Mouse (Mus musculus) bone marrow macrophage, adult 2 months (primary cell): ENCODE measurements around the gene Ust. TPM values are rescaled to one million over a fixed set of nuclear protein-coding genes. Genes with fewer than 3 reads are reported as not detected.

Experiments used
- H3K27ac ChIP-seq: 2 replicates; pipeline ENCODE4 v1.5.1; 2012; ENCODE audit warnings: low read depth, low read length; ENCODE audit not compliant: insufficient read depth
- H3K4me1 ChIP-seq: 2 replicates; pipeline ENCODE4 v1.6.1; 2012; ENCODE audit warnings: low read length; ENCODE audit not compliant: control insufficient read depth, insufficient read depth
- H3K4me3 ChIP-seq: 2 replicates; pipeline ENCODE4 v1.5.1; 2012; ENCODE audit warnings: mild to moderate bottlenecking, low read length, moderate library complexity; ENCODE audit not compliant: insufficient read depth
- CTCF ChIP-seq: IDR thresholded peaks from 2 replicates; pipeline ENCODE4 v1.5.1; 2012; ENCODE audit warnings: low read depth, mild to moderate bottlenecking, low read length, moderate library complexity
- POLR2A ChIP-seq: IDR thresholded peaks from 2 replicates; pipeline ENCODE4 v1.6.1; 2012; ENCODE audit warnings: mild to moderate bottlenecking, low read depth, low read length, borderline replicate concordance
- polyA plus RNA-seq: library from polyadenylated mRNA; stranded (reverse); fragments of >200 nt; gene quantifications from 2 replicates; pipeline ENCODE4 v1.2.4, GENCODE M21; 2012; ENCODE audit not compliant: missing spikeins, insufficient read depth, insufficient read length

Gene Ust
- polyA plus RNA-seq, 1 experiment: 3.9 TPM

- H3K27ac ChIP-seq: no peak overlapping the region
- TF ChIP-seq CTCF: no peak
- TF ChIP-seq POLR2A: no peak
- H3K4me1 ChIP-seq: no peaks in the 10 kb centered on the region
- no peak overlapping the region for H3K4me3 ChIP-seq
Measured at GRCm38 (mm10) chr10:8174697-8175096, 343.9 kb downstream of the Ust start.

GRCm38 (mm10) chr10:8174230-8174629 is 344.4 kb downstream of the Ust start:
- H3K4me3 ChIP-seq: no peak overlapping the region
- H3K4me1 ChIP-seq: no peaks in the 10 kb centered on the region
- no peak overlapping the region for H3K27ac ChIP-seq
- TF ChIP-seq POLR2A: no peak

- TF ChIP-seq CTCF (no peak), POLR2A (no peak)
- H3K4me1 ChIP-seq: no peaks in the 10 kb centered on the region
- no peak overlapping the region for H3K27ac ChIP-seq
- H3K4me3 ChIP-seq: no peak overlapping the region
Measured at GRCm38 (mm10) chr10:8173032-8173431, 345.6 kb downstream of the Ust start.

GRCm38 (mm10) chr10:8171556-8171955 is 347.1 kb downstream of the Ust start:
- Histone ChIP-seq H3K27ac (no peak overlapping the region), H3K4me1 (no peaks in the 10 kb centered on the region), H3K4me3 (no peak overlapping the region)
- TF ChIP-seq POLR2A: no peak
- TF ChIP-seq CTCF: no peak
